Mouse (Mus musculus): Measurements from ENCODE around the gene Cpeb1.
"Not testable (repeated sequence)": the region's sequence is repeated elsewhere in the genome, so short reads cannot be mapped to it uniquely, and the experiment has no call there.

Cpeb1 gene

GRCm38 (mm10) chr7:81455155-81455651 lies at the start of gene Cpeb1:
Gene Cpeb1 (minus strand): TSS chr7:81455465.
- peak; percentile 87 for DNase-seq

DNA sequence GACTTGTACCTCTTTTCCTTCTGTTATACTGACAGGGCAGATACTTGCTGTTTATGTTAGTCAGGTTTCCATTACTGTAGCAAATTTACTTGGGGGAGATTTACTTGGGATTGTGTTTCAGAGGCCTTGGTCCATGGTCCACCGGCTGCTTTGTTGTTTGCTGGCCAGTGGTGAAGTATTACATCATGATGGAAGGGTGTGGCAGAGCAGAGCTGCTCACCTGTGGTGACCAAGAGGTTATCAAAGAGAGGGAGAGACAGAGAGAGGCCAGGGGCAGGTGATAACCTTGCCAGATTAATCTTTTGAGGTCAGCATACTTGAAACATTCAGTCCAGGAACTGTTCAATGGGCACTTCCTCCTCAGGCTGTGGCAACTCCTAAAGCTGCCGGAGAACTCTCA lies 45.8 kb upstream of the Cpeb1 start:
- DNase-seq: no peak

- no peak for DNase-seq
Observed at GRCm38 (mm10) chr7:81498181-81498580, 42.9 kb upstream of the Cpeb1 start, which contains the start of gene BC048679. Gene BC048679 (minus strand): TSS chr7:81498281.

GRCm38 (mm10) chr7:81497171-81497570 lies 41.9 kb upstream of the Cpeb1 start:
- no peak for DNase-seq

DNA sequence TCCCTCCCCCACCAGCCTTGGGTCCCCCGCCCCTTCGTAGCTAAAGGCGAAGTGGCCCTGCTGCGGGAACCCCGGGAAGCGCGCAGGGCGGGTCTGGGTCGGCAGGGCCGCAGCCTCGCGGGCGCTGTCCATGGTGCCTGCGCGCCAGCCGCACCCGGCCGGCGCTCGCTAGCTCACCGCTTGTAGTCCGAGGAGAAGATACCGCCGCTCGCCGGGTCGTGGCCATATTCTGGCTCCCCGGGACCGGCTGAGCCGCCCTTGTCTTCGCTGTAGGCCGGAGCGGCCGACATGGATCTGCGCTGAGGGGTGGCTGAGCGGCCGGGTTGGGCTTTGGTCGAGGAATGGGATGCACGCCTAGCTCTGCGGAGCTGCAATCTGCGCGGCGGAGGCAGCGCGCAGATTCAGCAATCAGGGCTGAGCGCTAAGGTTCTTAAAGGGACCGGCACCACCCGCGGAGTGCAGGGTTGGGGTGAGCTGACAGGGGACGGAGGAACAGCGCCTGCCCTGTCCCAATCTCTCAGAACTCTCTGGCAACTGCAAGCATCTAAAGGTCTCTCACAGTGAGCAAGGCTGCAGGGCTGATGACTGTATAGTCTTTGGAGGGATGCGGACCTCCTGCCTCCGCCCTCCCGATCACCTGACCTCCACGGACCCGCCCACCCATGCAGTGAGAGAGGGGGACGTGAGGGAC lies 38.2 kb upstream of the Cpeb1 start, which contains the start of gene Ap3b2:
Ap3b2 (minus strand) TSS at position 595 of the 691 bp plus-strand sequence.
- peak; percentile 80 for DNase-seq

DNA sequence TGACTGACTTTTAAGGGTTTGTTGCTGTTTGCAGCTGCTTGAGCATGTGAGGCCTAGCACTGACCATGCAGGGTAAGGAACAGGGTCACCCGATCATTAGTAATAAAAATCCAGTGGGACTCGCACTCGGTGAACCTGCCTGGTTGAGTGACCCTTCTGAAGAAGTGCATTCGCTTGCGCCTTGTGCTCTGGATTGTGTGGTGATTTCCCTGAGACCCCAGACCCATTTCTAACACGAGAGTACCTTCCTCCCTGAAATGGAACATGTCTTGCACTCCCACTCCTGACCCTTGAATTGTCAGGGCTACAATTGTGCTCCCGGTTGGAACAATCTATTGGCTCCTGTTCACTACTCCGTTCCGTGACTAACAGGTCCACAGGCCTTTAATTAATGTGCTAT lies 37.4 kb upstream of the Cpeb1 start:
- no peak for DNase-seq

GRCm38 (mm10) chr7:81489649-81490048 lies 34.4 kb upstream of the Cpeb1 start:
- no peak for DNase-seq

DNA sequence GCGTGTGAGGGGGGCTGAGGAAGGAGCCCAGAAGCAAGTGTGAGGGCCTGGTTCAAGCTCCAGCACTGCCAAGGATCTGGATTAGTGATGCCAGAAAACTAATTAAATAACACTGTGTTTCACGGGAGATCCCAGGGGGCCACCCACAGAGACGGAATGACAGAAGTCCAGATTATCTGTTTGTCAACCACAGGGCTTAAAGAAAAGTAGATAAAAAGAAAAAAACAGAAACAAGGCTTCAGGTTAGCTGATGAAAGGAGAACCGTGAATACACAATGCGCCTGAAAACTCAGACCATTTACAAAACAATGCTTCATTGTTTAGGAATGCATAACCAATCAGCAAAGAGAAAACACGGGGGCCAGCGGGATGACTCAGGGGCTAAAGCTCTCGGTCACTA lies 25.5 kb upstream of the Cpeb1 start:
- DNase-seq: no peak

DNA sequence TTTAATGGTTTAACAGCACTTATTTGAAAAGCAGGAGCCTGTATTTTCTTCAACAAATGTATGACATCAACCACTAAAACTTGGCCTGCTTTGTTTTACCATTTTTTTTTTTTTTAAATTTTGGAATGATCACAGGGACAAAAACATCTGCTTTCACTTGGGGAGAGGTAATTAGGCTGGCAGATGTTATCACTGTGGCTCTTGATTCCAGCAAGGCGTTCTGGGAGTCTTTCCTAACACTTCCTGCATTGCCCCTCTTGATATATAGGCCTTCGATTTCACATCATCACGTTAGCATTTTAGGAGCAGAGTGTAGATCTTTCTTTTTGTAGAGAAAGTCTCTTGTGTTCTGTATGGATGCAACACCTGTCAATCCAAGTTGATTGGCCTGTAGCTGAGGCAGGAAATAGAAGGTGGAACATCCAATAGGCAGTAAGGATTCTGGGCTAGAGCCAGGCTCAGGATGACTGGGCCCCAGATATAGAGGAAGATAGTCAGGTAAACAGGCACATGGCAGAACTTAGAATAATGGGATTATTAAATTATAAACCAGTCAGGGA lies 24.3 kb upstream of the Cpeb1 start:
- DNase-seq: no peak

- DNase-seq: not testable (repeated sequence)
Observed at GRCm38 (mm10) chr7:81478261-81478660, 23.0 kb upstream of the Cpeb1 start.

GRCm38 (mm10) chr7:81476833-81477232 lies 21.6 kb upstream of the Cpeb1 start:
- no peak for DNase-seq

DNA sequence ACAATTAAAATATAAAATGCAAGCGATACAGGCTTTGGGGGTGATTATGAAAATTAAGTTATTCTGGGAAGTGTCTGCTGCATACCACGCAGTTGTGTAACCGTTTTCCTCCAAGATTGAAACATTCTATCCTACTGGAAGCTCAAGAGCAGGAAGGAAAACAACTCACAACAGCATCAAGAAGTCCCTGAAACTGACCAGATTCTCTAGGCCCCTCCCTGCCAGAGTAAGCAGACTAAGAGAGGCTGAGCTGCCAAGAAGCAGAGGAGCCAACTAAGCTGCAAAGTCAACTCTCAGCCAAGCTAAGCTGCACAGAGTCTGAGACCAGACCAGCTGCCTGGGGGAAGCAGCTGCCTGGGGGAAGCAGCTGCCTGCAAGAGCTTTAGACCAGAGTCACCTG lies 20.0 kb upstream of the Cpeb1 start:
- DNase-seq: peak; percentile 70

- DNase-seq: peak; percentile 49
Observed at GRCm38 (mm10) chr7:81464906-81465450, 9.7 kb upstream of the Cpeb1 start.

DNA sequence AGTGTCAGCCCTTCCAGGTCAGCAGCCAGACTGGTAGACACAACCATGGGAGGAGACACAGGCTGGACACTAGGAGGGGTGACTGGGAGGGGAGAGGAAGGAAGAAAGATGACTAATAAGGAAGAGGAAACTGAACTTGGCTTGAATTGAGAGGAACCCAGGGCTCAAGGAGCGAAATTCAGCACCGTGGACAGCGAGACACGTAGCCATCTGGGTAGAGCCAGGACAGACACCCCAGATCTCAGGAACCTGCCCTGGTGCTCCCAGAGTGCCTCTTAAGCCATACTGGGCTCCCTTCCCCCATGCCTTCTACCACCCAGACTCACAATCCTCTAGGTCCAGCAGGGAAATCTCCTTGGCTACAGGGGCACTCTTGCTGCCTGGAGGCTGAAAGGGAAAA lies 8.9 kb upstream of the Cpeb1 start:
- DNase-seq: no peak

GRCm38 (mm10) chr7:81462815-81463214 lies 7.5 kb upstream of the Cpeb1 start:
- DNase-seq: peak; percentile 48

DNA sequence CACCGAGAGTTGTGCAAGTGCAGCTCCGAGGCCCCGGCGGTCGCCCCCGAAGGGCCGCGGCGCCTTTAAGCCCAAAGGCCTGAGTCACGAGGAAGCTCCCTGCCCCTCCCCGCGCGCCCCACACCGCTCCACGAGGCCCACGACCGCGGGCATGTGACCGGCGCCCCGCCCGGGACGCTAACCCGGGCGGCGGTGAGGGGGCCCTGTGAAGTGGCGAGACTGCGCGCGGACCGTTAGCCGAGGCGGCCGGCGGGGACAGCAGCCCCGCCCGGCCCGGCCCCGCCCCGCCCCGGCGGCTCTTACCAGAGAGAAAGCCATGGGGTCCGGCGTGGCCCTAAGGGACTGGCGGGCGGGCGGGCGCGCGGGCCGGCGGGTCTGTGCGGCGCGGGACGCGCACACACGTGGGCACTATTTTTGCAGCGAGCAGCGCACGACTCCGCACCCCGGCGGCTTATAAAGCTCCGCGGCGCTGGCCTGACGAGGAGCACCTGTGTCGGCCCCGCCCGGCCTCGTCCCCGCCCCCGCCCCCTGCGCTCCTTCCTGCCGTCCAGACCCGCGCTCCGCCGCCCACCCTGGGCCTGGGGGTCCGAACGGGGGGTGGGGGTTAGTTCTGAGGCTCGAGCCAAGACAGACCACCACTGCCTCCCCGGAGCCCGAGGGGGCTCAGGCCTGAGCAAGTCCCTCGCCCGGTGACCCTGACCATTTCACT lies 780 bp downstream of the Cpeb1 start:
- peak; percentile 74 for DNase-seq

DNA sequence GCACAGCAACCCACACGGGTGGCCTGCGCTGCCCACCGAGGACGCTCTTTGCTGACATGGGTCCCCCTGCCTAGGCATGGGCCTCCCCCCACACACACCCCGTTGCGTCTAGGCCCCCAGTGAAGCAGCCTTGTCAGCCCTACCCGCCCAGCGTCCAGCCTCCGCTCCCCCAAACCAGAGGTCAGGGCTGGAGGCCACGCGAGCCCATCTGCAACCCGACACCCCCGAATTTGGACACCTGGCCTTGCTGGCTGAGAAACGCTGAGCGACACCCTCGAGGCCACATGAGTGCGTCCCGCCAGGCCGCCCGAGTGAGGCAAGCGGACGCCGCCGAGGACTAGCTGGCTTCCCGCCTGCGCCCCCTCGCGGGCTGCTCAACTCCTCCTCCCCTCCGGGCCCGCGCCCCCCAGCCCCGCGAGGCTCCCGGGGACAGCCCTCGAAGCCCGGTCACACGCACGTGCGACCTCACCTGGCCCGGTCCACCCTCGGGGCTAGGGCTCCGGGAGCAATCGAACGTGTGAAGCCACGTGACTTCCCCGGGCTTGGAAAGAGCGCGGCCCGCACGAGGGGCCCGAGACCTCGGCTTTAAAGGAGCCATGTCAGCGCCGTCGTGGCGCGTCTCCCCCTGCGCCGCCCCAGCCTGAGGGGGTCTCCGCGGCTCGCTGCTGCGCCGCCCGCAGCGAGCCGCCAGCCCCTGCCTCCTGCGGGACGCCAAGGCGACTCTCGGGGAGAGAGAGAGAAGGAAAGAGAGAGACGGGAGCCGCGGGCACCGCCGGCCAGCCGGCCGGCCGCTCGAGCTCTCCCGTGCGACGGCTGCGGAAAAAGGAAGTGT lies 1.6 kb downstream of the Cpeb1 start:
- peak; percentile 32 for DNase-seq

- peak; percentile 52 for DNase-seq
Observed at GRCm38 (mm10) chr7:81452971-81453441, 2.3 kb downstream of the Cpeb1 start.

DNA sequence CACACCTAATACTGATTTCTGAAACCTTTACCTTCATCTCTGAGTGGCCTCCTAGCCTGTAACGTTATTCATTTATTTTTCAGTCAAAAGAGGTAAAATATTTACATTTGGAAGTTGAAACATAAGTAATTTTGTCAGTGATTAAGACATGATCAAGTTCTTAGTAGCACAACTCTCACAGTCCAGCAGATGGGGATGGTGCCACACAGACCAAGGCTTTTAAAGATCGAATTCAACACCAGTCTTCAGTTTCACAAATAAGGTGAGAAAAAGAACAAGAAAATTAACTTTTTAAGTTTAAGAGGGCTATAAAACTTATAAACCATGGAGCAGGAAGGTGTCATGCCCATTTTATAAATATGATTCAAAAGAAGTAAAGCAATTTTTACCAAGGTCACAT lies 56.3 kb downstream of the Cpeb1 start:
- DNase-seq: no peak

- no peak for DNase-seq
Observed at GRCm38 (mm10) chr7:81379363-81379762, 75.9 kb downstream of the Cpeb1 start.

- peak; percentile 92 for DNase-seq
Observed at GRCm38 (mm10) chr7:81372337-81372920, 82.8 kb downstream of the Cpeb1 start.

DNA sequence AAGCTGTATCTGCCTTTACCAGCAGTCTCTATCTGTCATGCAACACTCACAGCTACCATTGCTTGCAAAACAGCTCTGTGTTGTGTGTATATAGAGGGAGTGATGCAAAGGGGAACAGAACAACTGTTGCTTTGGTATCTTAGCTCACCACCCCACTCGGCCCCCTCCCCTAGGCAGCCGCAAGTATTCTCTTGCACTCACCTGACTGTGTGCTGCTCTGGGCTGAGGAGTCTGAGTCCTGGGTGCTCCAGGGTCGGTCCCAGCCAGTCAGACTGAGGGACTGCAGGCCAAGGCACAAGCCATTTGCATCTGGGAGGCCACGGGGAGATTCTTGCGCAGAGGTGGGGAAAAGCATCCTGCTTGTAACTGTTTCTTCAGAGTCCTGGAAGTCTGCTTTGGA lies 83.5 kb downstream of the Cpeb1 start:
- DNase-seq: no peak
